Comparison of ENCODE assay signal across 8 mouse cellular contexts in genomic region chr17:23748631-23749391, GRCm38 (mm10). TPM values are rescaled to one million over a fixed set of nuclear protein-coding genes. Genes with fewer than 3 reads are reported as not detected.
DNase-seq lines count a peak whose midpoint lies in the region; ATAC-seq lines count a peak whose summit lies in the region.

No protein-coding gene starts in this region.

- no peak for DNase-seq in forebrain, embryonic 10.5 days (ENCODE audit: extremely low spot score, low spot score)
- peak; percentile 76 for DNase-seq in MEL-GATA-1-ER (ENCODE audit: extremely low read depth, low read depth)
- DNase-seq in cerebellum, adult 9-10 months: peak; percentile 89
- peak; percentile 89 to 92 for DNase-seq in heart, adult 18-20 months
- peak; percentile 85 to 86 for DNase-seq in kidney, adult 8-10 months
- peak; percentile 60 for DNase-seq in liver, embryonic 13.5 days

- H3K4me1 ChIP-seq in forebrain, embryonic 10.5 days: peaks cover 31% of the 10 kb centered on the region
- peaks cover 14% of the 10 kb centered on the region for H3K4me1 ChIP-seq in forebrain, embryonic 16.5 days (replicated peaks; ENCODE audit: control insufficient read depth, insufficient read depth, low read length)
- peaks cover 20% of the 10 kb centered on the region for H3K4me1 ChIP-seq in liver, embryonic 13.5 days (replicated peaks)
- H3K4me1 ChIP-seq in neural tube, embryonic 15.5 days: peaks cover 19% of the 10 kb centered on the region

- 41% methylated on average over 10 of the region's 10 CpGs for WGBS in forebrain, embryonic 10.5 days
- 38% methylated on average over 10 of the region's 10 CpGs for WGBS in forebrain, embryonic 16.5 days
- 24% methylated on average over 10 of the region's 10 CpGs for WGBS in liver, embryonic 13.5 days (ENCODE audit: insufficient replicate concordance)
- 42% methylated on average over 10 of the region's 10 CpGs for WGBS in neural tube, embryonic 15.5 days

- no peak for ATAC-seq in forebrain, embryonic 16.5 days
- peak; percentile 11; the same call in 1 of the 2 replicates for ATAC-seq in liver, embryonic 13.5 days (ENCODE audit: low read depth)
- no peak for ATAC-seq in neural tube, embryonic 15.5 days (ENCODE audit: low FRiP score)

- no peak overlapping the region for H3K27ac ChIP-seq in forebrain, embryonic 10.5 days
- H3K27ac ChIP-seq in forebrain, embryonic 16.5 days (ENCODE audit: low read length): no peak overlapping the region
- no peak overlapping the region for H3K27ac ChIP-seq in liver, embryonic 13.5 days
- no peak overlapping the region for H3K27ac ChIP-seq in neural tube, embryonic 15.5 days (replicated peaks)

- H3K36me3 ChIP-seq in forebrain, embryonic 10.5 days (replicated peaks): peaks cover 33% of the 10 kb centered on the region
- peaks cover 19% of the 10 kb centered on the region for H3K36me3 ChIP-seq in forebrain, embryonic 16.5 days (ENCODE audit: control insufficient read depth, insufficient read depth)
- peaks cover 5% of the 10 kb centered on the region; the same call in 1 of the 2 replicates for H3K36me3 ChIP-seq in liver, embryonic 13.5 days
- peaks cover 25% of the 10 kb centered on the region for H3K36me3 ChIP-seq in neural tube, embryonic 15.5 days

- no peak overlapping the region for H3K4me2 ChIP-seq in forebrain, embryonic 16.5 days (ENCODE audit: low read length)
- peak overlapping the region; percentile 38 for H3K4me2 ChIP-seq in liver, embryonic 13.5 days
- H3K4me2 ChIP-seq in neural tube, embryonic 15.5 days: peak overlapping the region; percentile 37

- H3K9me3 ChIP-seq in forebrain, embryonic 10.5 days: no peaks in the 10 kb centered on the region
- no peaks in the 10 kb centered on the region for H3K9me3 ChIP-seq in forebrain, embryonic 16.5 days (ENCODE audit: control insufficient read depth, low read length)
- H3K9me3 ChIP-seq in liver, embryonic 13.5 days (replicated peaks): no peaks in the 10 kb centered on the region
- no peaks in the 10 kb centered on the region for H3K9me3 ChIP-seq in neural tube, embryonic 15.5 days (replicated peaks)

- no peak overlapping the region for H3K9ac ChIP-seq in forebrain, embryonic 16.5 days (replicated peaks; ENCODE audit: low read depth, low read length)
- 0 out of 2 replicates have a peak overlapping the region, but pooled peaks have one; percentile 2 for H3K9ac ChIP-seq in liver, embryonic 13.5 days
- no peak overlapping the region for H3K9ac ChIP-seq in neural tube, embryonic 15.5 days (replicated peaks)

- peaks cover 51% of the 10 kb centered on the region for H3K27me3 ChIP-seq in forebrain, embryonic 10.5 days (ENCODE audit: poor library complexity, severe bottlenecking)
- H3K27me3 ChIP-seq in forebrain, embryonic 16.5 days (replicated peaks; ENCODE audit: control insufficient read depth, insufficient read depth, low read length): peaks cover 24% of the 10 kb centered on the region
- H3K27me3 ChIP-seq in liver, embryonic 13.5 days: peaks cover 50% of the 10 kb centered on the region
- H3K27me3 ChIP-seq in neural tube, embryonic 15.5 days (replicated peaks): peaks cover 37% of the 10 kb centered on the region

- H3K4me3 ChIP-seq in forebrain, embryonic 10.5 days: peak overlapping the region; percentile 14; the same call in 1 of the 2 replicates
- no peak overlapping the region for H3K4me3 ChIP-seq in forebrain, embryonic 16.5 days (replicated peaks; ENCODE audit: low read length)
- peak overlapping the region; percentile 21 for H3K4me3 ChIP-seq in liver, embryonic 13.5 days (replicated peaks)
- no peak overlapping the region for H3K4me3 ChIP-seq in neural tube, embryonic 15.5 days (replicated peaks)

RNA-seq across cellular contexts. Expression of gene Kremen2, which starts 3.2 kb away (rescaled TPM):
- 1.5 and 2.9 TPM in 2 replicates for polyA plus RNA-seq in forebrain, embryonic 10.5 days (2016; fragmentation: Nextera tagmentation; extraction: Ambion mirVana)
- polyA plus RNA-seq in forebrain, embryonic 16.5 days (2015; fragmentation: Nextera tagmentation; extraction: Ambion mirVana): 0.41 and 1.0 TPM in 2 replicates
- under 1 TPM; 0.15 to 0.18 TPM for total RNA-seq in heart, adult 18-20 months (2021)
- 0.10 and 0.17 TPM in 2 replicates for polyA plus RNA-seq in liver, embryonic 13.5 days (2015; fragmentation: Nextera tagmentation; extraction: Ambion mirVana)
- polyA plus RNA-seq in neural tube, embryonic 15.5 days (2015; fragmentation: Nextera tagmentation; extraction: Ambion mirVana): 1.3 and 6.9 TPM in 2 replicates

RNA-seq across cellular contexts. Expression of gene Paqr4, which starts 8.1 kb away (rescaled TPM):
- 21.5 and 23.9 TPM in 2 replicates for polyA plus RNA-seq in forebrain, embryonic 10.5 days (2016; fragmentation: Nextera tagmentation; extraction: Ambion mirVana)
- 40.8 and 45.6 TPM in 2 replicates for polyA plus RNA-seq in forebrain, embryonic 16.5 days (2015; fragmentation: Nextera tagmentation; extraction: Ambion mirVana)
- total RNA-seq in heart, adult 18-20 months (2021): 10 to 100 TPM; 22.9 to 29.2 TPM
- 7.8 and 7.9 TPM in 2 replicates for polyA plus RNA-seq in liver, embryonic 13.5 days (2015; fragmentation: Nextera tagmentation; extraction: Ambion mirVana)
- polyA plus RNA-seq in neural tube, embryonic 15.5 days (2015; fragmentation: Nextera tagmentation; extraction: Ambion mirVana): 53.0 and 60.0 TPM in 2 replicates

RNA-seq across cellular contexts. Expression of gene Flywch1, which starts 22.6 kb away (rescaled TPM):
- 190 and 197 TPM in 2 replicates for polyA plus RNA-seq in forebrain, embryonic 10.5 days (2016; fragmentation: Nextera tagmentation; extraction: Ambion mirVana)
- 151 and 156 TPM in 2 replicates for polyA plus RNA-seq in forebrain, embryonic 16.5 days (2015; fragmentation: Nextera tagmentation; extraction: Ambion mirVana)
- total RNA-seq in heart, adult 18-20 months (2021): 10 to 100 TPM; 38.1 to 40.7 TPM
- polyA plus RNA-seq in liver, embryonic 13.5 days (2015; fragmentation: Nextera tagmentation; extraction: Ambion mirVana): 12.6 and 13.0 TPM in 2 replicates
- polyA plus RNA-seq in neural tube, embryonic 15.5 days (2015; fragmentation: Nextera tagmentation; extraction: Ambion mirVana): 199 and 224 TPM in 2 replicates

RNA-seq across cellular contexts. Expression of gene Pkmyt1, which starts 22.7 kb away (rescaled TPM):
- 63.3 and 64.5 TPM in 2 replicates for polyA plus RNA-seq in forebrain, embryonic 10.5 days (2016; fragmentation: Nextera tagmentation; extraction: Ambion mirVana)
- 22.3 and 25.0 TPM in 2 replicates for polyA plus RNA-seq in forebrain, embryonic 16.5 days (2015; fragmentation: Nextera tagmentation; extraction: Ambion mirVana)
- 1 to 10 TPM; 1.1 to 1.4 TPM for total RNA-seq in heart, adult 18-20 months (2021)
- 26.6 and 27.8 TPM in 2 replicates for polyA plus RNA-seq in liver, embryonic 13.5 days (2015; fragmentation: Nextera tagmentation; extraction: Ambion mirVana)
- 17.5 and 26.7 TPM in 2 replicates for polyA plus RNA-seq in neural tube, embryonic 15.5 days (2015; fragmentation: Nextera tagmentation; extraction: Ambion mirVana)

RNA-seq across cellular contexts. Expression of gene 1520401A03Rik, which starts 26.2 kb away (rescaled TPM):
- polyA plus RNA-seq in forebrain, embryonic 10.5 days (2016; fragmentation: Nextera tagmentation; extraction: Ambion mirVana): 0.06 TPM in 1 of 2 replicates, not detected in the other
- polyA plus RNA-seq in forebrain, embryonic 16.5 days (2015; fragmentation: Nextera tagmentation; extraction: Ambion mirVana): not detected in 2 replicates
- not detected for total RNA-seq in heart, adult 18-20 months (2021)
- polyA plus RNA-seq in liver, embryonic 13.5 days (2015; fragmentation: Nextera tagmentation; extraction: Ambion mirVana): 0.05 TPM in 1 of 2 replicates, not detected in the other
- 0.23 and 0.27 TPM in 2 replicates for polyA plus RNA-seq in neural tube, embryonic 15.5 days (2015; fragmentation: Nextera tagmentation; extraction: Ambion mirVana)

Comparison
In these comparisons a context has a peak if more than half of its experiments do, and no peak if none do; other contexts are left out.
1. H3K4me3 ChIP-seq: peak in forebrain, embryonic 10.5 days (single experiment) and liver, embryonic 13.5 days (single experiment); none in forebrain, embryonic 16.5 days (single experiment) and neural tube, embryonic 15.5 days (single experiment).
2. RNA of gene Flywch1, which starts 22.6 kb away (polyA plus RNA-seq): 199 to 224 TPM in neural tube, embryonic 15.5 days, 190 to 197 TPM in forebrain, embryonic 10.5 days and 151 to 156 TPM in forebrain, embryonic 16.5 days; 12.6 to 13.0 TPM in liver, embryonic 13.5 days; every median in the first group is over 10 times any median in the second.